Mouse (Mus musculus): ENCODE data around the gene Atad2b. TPM values are rescaled to one million over a fixed set of nuclear protein-coding genes. Genes with fewer than 3 reads are reported as not detected.
"Not testable (repeated sequence)": the region's sequence is repeated elsewhere in the genome, so short reads cannot be mapped to it uniquely, and the experiment has no call there.

Gene Atad2b
- polyA plus RNA-seq, 1 experiment from 2014 or later, result 24.8 TPM

- H3K27ac ChIP-seq (replicated peaks), result not testable (repeated sequence)
Measured at GRCm38 (mm10) chr12:4886581-4886980, 30.6 kb upstream of the Atad2b start.

GRCm38 (mm10) chr12:4888739-4889138 lies 28.4 kb upstream of the Atad2b start:
- peaks cover 16% of the 10 kb centered on the region; the same call in 1 of the 2 replicates for H3K36me3 ChIP-seq
- no peak overlapping the region for H3K9ac ChIP-seq (replicated peaks)
- no peaks in the 10 kb centered on the region for H3K27me3 ChIP-seq
- no peak overlapping the region for H3K4me3 ChIP-seq
- H3K27ac ChIP-seq (replicated peaks), result no peak overlapping the region
- H3K4me1 ChIP-seq, result no peaks in the 10 kb centered on the region
- H3K9me3 ChIP-seq, result no peaks in the 10 kb centered on the region
- ATAC-seq (ENCODE audit: low FRiP score, low read depth), result no peak
- no peak overlapping the region for H3K4me2 ChIP-seq (replicated peaks)

More at GRCm38 (mm10) chr12:4886581-4886980, 30.6 kb upstream of the Atad2b start:
- H3K27me3 ChIP-seq; H3K4me3 ChIP-seq; H3K4me1 ChIP-seq; H3K9ac ChIP-seq (replicated peaks); H3K9me3 ChIP-seq; ATAC-seq (ENCODE audit: low FRiP score, low read depth); H3K4me2 ChIP-seq (replicated peaks): not testable (repeated sequence)
- H3K36me3 ChIP-seq, result peaks cover 17% of the 10 kb centered on the region
- WGBS, result 98% methylated on average over 4 of the region's 4 CpGs

- Histone ChIP-seq H3K36me3 (peaks cover 16% of the 10 kb centered on the region; the same call in 1 of the 2 replicates), H3K9ac (replicated peaks) (no peak overlapping the region), H3K4me2 (replicated peaks) (no peak overlapping the region), H3K9me3 (no peaks in the 10 kb centered on the region), H3K4me1 (no peaks in the 10 kb centered on the region), H3K27ac (replicated peaks) (no peak overlapping the region), H3K4me3 (no peak overlapping the region), H3K27me3 (no peaks in the 10 kb centered on the region)
- WGBS, result 95% methylated on average over 2 of the region's 2 CpGs
- no peak for ATAC-seq (ENCODE audit: low FRiP score, low read depth)
Measured at GRCm38 (mm10) chr12:4889251-4889650, 27.9 kb upstream of the Atad2b start.

GRCm38 (mm10) chr12:4889891-4890290 lies 27.3 kb upstream of the Atad2b start:
- Histone ChIP-seq H3K4me3 (no peak overlapping the region), H3K9me3 (no peaks in the 10 kb centered on the region), H3K27me3 (no peaks in the 10 kb centered on the region), H3K9ac (replicated peaks) (no peak overlapping the region), H3K4me1 (no peaks in the 10 kb centered on the region), H3K4me2 (replicated peaks) (no peak overlapping the region), H3K27ac (replicated peaks) (no peak overlapping the region), H3K36me3 (peaks cover 16% of the 10 kb centered on the region; the same call in 1 of the 2 replicates)
- ATAC-seq (ENCODE audit: low FRiP score, low read depth), result no peak
- WGBS, result 94% methylated on average over 1 of the region's 1 CpGs

- 85% methylated on average over 5 of the region's 5 CpGs for WGBS
- no peak for ATAC-seq (ENCODE audit: low FRiP score, low read depth)
Measured at GRCm38 (mm10) chr12:4898024-4898423, 19.1 kb upstream of the Atad2b start.

GRCm38 (mm10) chr12:4905946-4906345 lies 11.2 kb upstream of the Atad2b start:
- H3K9ac ChIP-seq (replicated peaks), result no peak overlapping the region
- no peak overlapping the region for H3K4me2 ChIP-seq (replicated peaks)
- H3K4me1 ChIP-seq, result 0 out of 2 replicates have a peak, but pooled peaks cover 3% of the 10 kb centered on the region
- H3K27ac ChIP-seq (replicated peaks), result no peak overlapping the region
- no peak overlapping the region for H3K4me3 ChIP-seq
- WGBS, result 85% methylated on average over 7 of the region's 7 CpGs
- no peaks in the 10 kb centered on the region for H3K9me3 ChIP-seq
- H3K36me3 ChIP-seq, result 0 out of 2 replicates have a peak, but pooled peaks cover 4% of the 10 kb centered on the region
- ATAC-seq (ENCODE audit: low FRiP score, low read depth), result no peak
- H3K27me3 ChIP-seq, result no peaks in the 10 kb centered on the region

More at GRCm38 (mm10) chr12:4898024-4898423, 19.1 kb upstream of the Atad2b start:
- Histone ChIP-seq H3K9ac (replicated peaks) (no peak overlapping the region), H3K36me3 (peaks cover 4% of the 10 kb centered on the region; the same call in 1 of the 2 replicates), H3K27ac (replicated peaks) (no peak overlapping the region), H3K9me3 (no peaks in the 10 kb centered on the region), H3K4me1 (no peaks in the 10 kb centered on the region), H3K4me3 (no peak overlapping the region), H3K4me2 (replicated peaks) (no peak overlapping the region), H3K27me3 (no peaks in the 10 kb centered on the region)

- peak overlapping the region; percentile 80; the same call in 1 of the 2 replicates for H3K9ac ChIP-seq (replicated peaks)
- H3K4me2 ChIP-seq (replicated peaks), result peak overlapping the region; percentile 80
- H3K4me3 ChIP-seq, result peak overlapping the region; percentile 71
- 65% methylated on average over 7 of the region's 7 CpGs for WGBS
- H3K4me1 ChIP-seq, result 0 out of 2 replicates have a peak, but pooled peaks cover 3% of the 10 kb centered on the region
- ATAC-seq (ENCODE audit: low FRiP score, low read depth), result no peak
- no peak overlapping the region for H3K27ac ChIP-seq (replicated peaks)
- H3K27me3 ChIP-seq, result no peaks in the 10 kb centered on the region
- 0 out of 2 replicates have a peak, but pooled peaks cover 4% of the 10 kb centered on the region for H3K36me3 ChIP-seq
- no peaks in the 10 kb centered on the region for H3K9me3 ChIP-seq
Measured at GRCm38 (mm10) chr12:4906476-4906875, 10.7 kb upstream of the Atad2b start.

GRCm38 (mm10) chr12:4906951-4907906 lies 9.9 kb upstream of the Atad2b start, which contains the start of gene Ubxn2a:
Gene Ubxn2a (minus strand): TSS chr12:4907705.
- Histone ChIP-seq H3K36me3 (no peaks in the 10 kb centered on the region), H3K9me3 (no peaks in the 10 kb centered on the region), H3K9ac (replicated peaks) (peak within 1 kb of the TSS; percentile 80), H3K27me3 (no peaks in the 10 kb centered on the region), H3K4me1 (0 out of 2 replicates have a peak, but pooled peaks cover 3% of the 10 kb centered on the region), H3K4me3 (peak within 1 kb of the TSS; percentile 71), H3K4me2 (replicated peaks) (peak within 1 kb of the TSS; percentile 80), H3K27ac (replicated peaks) (peak within 1 kb of the TSS; percentile 82)
- under 1% methylated on average over 125 of the region's 125 CpGs for WGBS
- peak; percentile 94 for ATAC-seq (ENCODE audit: low FRiP score, low read depth)

GRCm38 (mm10) chr12:4908391-4908790 lies 8.8 kb upstream of the Atad2b start:
- no peak for ATAC-seq (ENCODE audit: low FRiP score, low read depth)
- no peaks in the 10 kb centered on the region for H3K27me3 ChIP-seq
- 0 out of 2 replicates have a peak, but pooled peaks cover 3% of the 10 kb centered on the region for H3K4me1 ChIP-seq
- no peak overlapping the region for H3K4me2 ChIP-seq (replicated peaks)
- H3K9ac ChIP-seq (replicated peaks), result no peak overlapping the region
- WGBS, result 90% methylated on average over 7 of the region's 7 CpGs
- no peak overlapping the region for H3K4me3 ChIP-seq
- no peaks in the 10 kb centered on the region for H3K36me3 ChIP-seq
- no peaks in the 10 kb centered on the region for H3K9me3 ChIP-seq
- H3K27ac ChIP-seq (replicated peaks), result no peak overlapping the region

GRCm38 (mm10) chr12:4910496-4910895 lies 6.7 kb upstream of the Atad2b start:
- not testable (repeated sequence) for H3K9me3 ChIP-seq; H3K4me1 ChIP-seq; H3K4me3 ChIP-seq; H3K36me3 ChIP-seq; H3K4me2 ChIP-seq (replicated peaks); H3K27me3 ChIP-seq; ATAC-seq (ENCODE audit: low FRiP score, low read depth); H3K27ac ChIP-seq (replicated peaks); H3K9ac ChIP-seq (replicated peaks)
- 97% methylated on average over 1 of the region's 1 CpGs for WGBS

GRCm38 (mm10) chr12:4911716-4912115 lies 5.4 kb upstream of the Atad2b start:
- Histone ChIP-seq H3K9me3 (no peaks in the 10 kb centered on the region), H3K27ac (replicated peaks) (no peak overlapping the region), H3K4me3 (no peak overlapping the region), H3K27me3 (no peaks in the 10 kb centered on the region), H3K9ac (replicated peaks) (no peak overlapping the region), H3K4me2 (replicated peaks) (no peak overlapping the region), H3K36me3 (no peaks in the 10 kb centered on the region), H3K4me1 (0 out of 2 replicates have a peak, but pooled peaks cover 3% of the 10 kb centered on the region)
- no peak for ATAC-seq (ENCODE audit: low FRiP score, low read depth)
- WGBS, result 87% methylated on average over 4 of the region's 4 CpGs

- Histone ChIP-seq H3K36me3 (no peaks in the 10 kb centered on the region), H3K27me3 (no peaks in the 10 kb centered on the region), H3K4me3 (no peak overlapping the region), H3K9me3 (no peaks in the 10 kb centered on the region), H3K4me1 (peaks cover 7% of the 10 kb centered on the region), H3K4me2 (replicated peaks) (no peak overlapping the region), H3K9ac (replicated peaks) (no peak overlapping the region), H3K27ac (replicated peaks) (no peak overlapping the region)
- 23% methylated on average over 3 of the region's 3 CpGs for WGBS
- ATAC-seq (ENCODE audit: low FRiP score, low read depth), result no peak
Measured at GRCm38 (mm10) chr12:4914441-4914840, 2.7 kb upstream of the Atad2b start.

Measured in midbrain, embryonic 12.5 days (tissue).